8 mouse cellular contexts compared by ENCODE assay signal in genomic region chr9:31151050-31151449, GRCm38 (mm10). TPM values are rescaled to one million over a fixed set of nuclear protein-coding genes. Genes with fewer than 3 reads are reported as not detected.
DNase-seq lines count a peak whose midpoint lies in the region; ATAC-seq and TF ChIP-seq lines count a peak whose summit lies in the region.

No protein-coding gene starts in this region.

- H3K4me1 ChIP-seq in hindbrain, embryonic 14.5 days (replicated peaks; ENCODE audit: control insufficient read depth, insufficient read depth, low read length): no peaks in the 10 kb centered on the region
- no peaks in the 10 kb centered on the region for H3K4me1 ChIP-seq in hindbrain, embryonic 16.5 days (ENCODE audit: control insufficient read depth, insufficient read depth, low read depth, low read length)
- H3K4me1 ChIP-seq in CH12.LX (ENCODE audit: control insufficient read depth in 1 of 2, insufficient read depth in 2 of 2): peaks cover 4 to 25% of the 10 kb centered on the region in 2 experiments
- no peaks in the 10 kb centered on the region for H3K4me1 ChIP-seq in kidney, embryonic 14.5 days (ENCODE audit: control insufficient read depth, insufficient read depth, low read length)

- no peaks in the 10 kb centered on the region for H3K27me3 ChIP-seq in hindbrain, embryonic 14.5 days (ENCODE audit: control insufficient read depth, insufficient read depth, low read length)
- no peaks in the 10 kb centered on the region for H3K27me3 ChIP-seq in hindbrain, embryonic 16.5 days (replicated peaks; ENCODE audit: control insufficient read depth, insufficient read depth, low read length)
- H3K27me3 ChIP-seq in CH12.LX (replicated peaks): no peaks in the 10 kb centered on the region
- no peaks in the 10 kb centered on the region for H3K27me3 ChIP-seq in kidney, embryonic 14.5 days (ENCODE audit: control insufficient read depth, insufficient read depth, low read length)

- H3K9ac ChIP-seq in hindbrain, embryonic 14.5 days: no peak overlapping the region
- H3K9ac ChIP-seq in hindbrain, embryonic 16.5 days (ENCODE audit: low read depth, low read length): no peak overlapping the region
- no peak overlapping the region for H3K9ac ChIP-seq in CH12.LX (ENCODE audit: insufficient read depth, low read depth)
- H3K9ac ChIP-seq in kidney, embryonic 14.5 days (ENCODE audit: low read depth, low read length): no peak overlapping the region

- peaks cover 75% of the 10 kb centered on the region for H3K36me3 ChIP-seq in hindbrain, embryonic 14.5 days (replicated peaks; ENCODE audit: control insufficient read depth, insufficient read depth)
- H3K36me3 ChIP-seq in hindbrain, embryonic 16.5 days (ENCODE audit: control insufficient read depth, insufficient read depth, low read length): peaks cover 25% of the 10 kb centered on the region
- peaks cover 16 to 43% of the 10 kb centered on the region in 2 experiments for H3K36me3 ChIP-seq in CH12.LX (replicated peaks in 1 of 2; ENCODE audit: control insufficient read depth in 1 of 2, insufficient read depth in 1 of 2, low read length in 1 of 2)
- peaks cover 62% of the 10 kb centered on the region for H3K36me3 ChIP-seq in kidney, embryonic 14.5 days (ENCODE audit: control insufficient read depth, insufficient read depth, low read length)

- no peaks in the 10 kb centered on the region for H3K9me3 ChIP-seq in hindbrain, embryonic 14.5 days (ENCODE audit: control insufficient read depth, low read length)
- no peaks in the 10 kb centered on the region for H3K9me3 ChIP-seq in hindbrain, embryonic 16.5 days (ENCODE audit: control insufficient read depth, low read length)
- H3K9me3 ChIP-seq in CH12.LX (replicated peaks; ENCODE audit: low read length): no peaks in the 10 kb centered on the region
- no peaks in the 10 kb centered on the region for H3K9me3 ChIP-seq in kidney, embryonic 14.5 days (ENCODE audit: control insufficient read depth, low read length)

- no peaks in the 10 kb centered on the region for H3K79me2 ChIP-seq in CH12.LX (replicated peaks; ENCODE audit: control insufficient read depth, extremely low read depth, insufficient read depth, poor library complexity, severe bottlenecking)

- peak; percentile 75 for TF ChIP-seq RAD21 in CH12.LX (IDR thresholded peaks at IDR 0.05; ENCODE audit: low read depth, low read length)

- TF ChIP-seq CTCF in CH12.LX (conservative IDR thresholded peaks at IDR 0.05 in 1 of 2, IDR thresholded peaks at IDR 0.05 in 1 of 2; ENCODE audit: low read depth in 2 of 2, low read length in 2 of 2): peak; percentile 55 to 81

- in situ Hi-C loops in CH12.LX (cut with MboI; ENCODE audit: low pct_ligation_motif_present, low pct_unique_long_range_greater_than_20kb, low sequenced_read_pairs): no loop called here

- no peak overlapping the region for H3K27ac ChIP-seq in hindbrain, embryonic 14.5 days
- H3K27ac ChIP-seq in hindbrain, embryonic 16.5 days (ENCODE audit: low read depth, low read length): no peak overlapping the region
- H3K27ac ChIP-seq in CH12.LX (ENCODE audit: insufficient read depth, low read depth): no peak overlapping the region
- H3K27ac ChIP-seq in kidney, embryonic 14.5 days (ENCODE audit: low read depth, low read length): no peak overlapping the region

- no peak overlapping the region for H3K4me2 ChIP-seq in hindbrain, embryonic 14.5 days (replicated peaks)
- no peak overlapping the region for H3K4me2 ChIP-seq in hindbrain, embryonic 16.5 days (ENCODE audit: low read length)
- no peak overlapping the region for H3K4me2 ChIP-seq in CH12.LX (ENCODE audit: insufficient read depth, low read depth, poor library complexity, severe bottlenecking)
- no peak overlapping the region for H3K4me2 ChIP-seq in kidney, embryonic 14.5 days (replicated peaks; ENCODE audit: low read depth, low read length)

- dilution Hi-C loops in CH12.LX (cut with MboI; ENCODE audit: extremely low pct_ligation_motif_present, extremely low pct_unique_long_range_greater_than_20kb, low sequenced_read_pairs): no loop called here

- no peak for ATAC-seq in hindbrain, embryonic 14.5 days (ENCODE audit: low FRiP score)
- no peak; the same call in 1 of the 2 replicates for ATAC-seq in hindbrain, embryonic 16.5 days
- no peak for ATAC-seq in kidney, embryonic 14.5 days (ENCODE audit: low FRiP score, low TSS enrichment)

- TF ChIP-seq EP300 in CH12.LX (IDR thresholded peaks at IDR 0.05; ENCODE audit: low read length): no peak

- TF ChIP-seq POLR2A in CH12.LX (IDR thresholded peaks at IDR 0.05; ENCODE audit: low read depth, low read length): no peak

- 84% methylated on average over 2 of the region's 2 CpGs for WGBS in hindbrain, embryonic 14.5 days
- 78% methylated on average over 2 of the region's 2 CpGs for WGBS in hindbrain, embryonic 16.5 days
- 85% methylated on average over 2 of the region's 2 CpGs for WGBS in kidney, embryonic 14.5 days

- peak; percentile 86 for DNase-seq in hindbrain, embryonic 14.5 days (ENCODE audit: low spot score)
- peak; percentile 63 for DNase-seq in CH12.LX (ENCODE audit: extremely low read depth)
- peak; percentile 53 for DNase-seq in c-Kit-positive CD71-positive TER-119-negative erythroid progenitor cells, embryonic 14.5 days (ENCODE audit: low read depth)
- DNase-seq in lung, postnatal 36 days: peak; percentile 65
- no peak for DNase-seq in cerebellum, adult 9-11 months
- DNase-seq in layer of hippocampus, adult 9-11 months: no peak

- H3K4me3 ChIP-seq in hindbrain, embryonic 14.5 days (replicated peaks; ENCODE audit: low read length): no peak overlapping the region
- H3K4me3 ChIP-seq in hindbrain, embryonic 16.5 days (ENCODE audit: low read length): no peak overlapping the region
- H3K4me3 ChIP-seq in CH12.LX (replicated peaks in 1 of 3; ENCODE audit: low read depth in 2 of 3, low read length in 2 of 3, poor library complexity in 1 of 3): no peak overlapping the region
- H3K4me3 ChIP-seq in kidney, embryonic 14.5 days (ENCODE audit: low read length): no peak overlapping the region

TF ChIP-seq in CH12.LX, 34 proteins besides CTCF, POLR2A, EP300 and RAD21:
- TF ChIP-seq MEF2A (IDR thresholded peaks at IDR 0.05; ENCODE audit: borderline replicate concordance, low read depth, low read length) (no peak), SMC3 (IDR thresholded peaks at IDR 0.05; ENCODE audit: low read depth, low read length) (peak; percentile 79), ZC3H11A (IDR thresholded peaks at IDR 0.05; ENCODE audit: low read depth, low read length) (0 out of 2 replicates have a peak, but pooled peaks have one; percentile 36)

RNA-seq across cellular contexts. Expression of gene St14, which starts 19.4 kb away (rescaled TPM):
- 0.37 and 0.43 TPM in 2 replicates for polyA plus RNA-seq in hindbrain, embryonic 14.5 days (2014; fragmentation: Nextera tagmentation; extraction: Ambion mirVana)
- polyA plus RNA-seq in hindbrain, embryonic 16.5 days (2015; fragmentation: Nextera tagmentation; extraction: Ambion mirVana): 0.93 and 1.2 TPM in 2 replicates
- total RNA-seq in CH12.LX (2012; rRNA removed) (8.9 and 10.9 TPM in 2 replicates), CH12.LX (2014; rRNA removed) (4.3 and 5.2 TPM in 2 replicates)
- 8.6 and 9.6 TPM in 2 replicates for polyA plus RNA-seq in CH12.LX (2012; ENCODE audit: insufficient read length, low read depth)
- polyA plus RNA-seq in kidney, embryonic 14.5 days (2014; fragmentation: Nextera tagmentation; extraction: Ambion mirVana): 15.4 and 28.0 TPM in 2 replicates

Comparison
In these comparisons a context has a peak if more than half of its experiments do, and no peak if none do; other contexts are left out.
1. DNase-seq: peak in hindbrain, embryonic 14.5 days (single experiment), CH12.LX (single experiment), c-Kit-positive CD71-positive TER-119-negative erythroid progenitor cells, embryonic 14.5 days (single experiment) and lung, postnatal 36 days (single experiment); none in cerebellum, adult 9-11 months (single experiment) and layer of hippocampus, adult 9-11 months (single experiment).